Mouse (Mus musculus) E14TG2a.4 (cell line): ENCODE measurements at regions not wholly inside any gene's neighbourhood (a gene's known extent, or its start where the extent isn't known, plus 50 kb on each side); places are given as distances from the start of the nearest gene placed in this dataset.

ENCODE experiments used
- H3K27me3 ChIP-seq: 2 replicates; pipeline ENCODE4 v1.6.1; 2014; ENCODE audit warnings: low read length, control low read depth; ENCODE audit not compliant: insufficient read depth
- H3K36me3 ChIP-seq: 2 replicates; pipeline ENCODE4 v1.6.1; 2014; ENCODE audit warnings: low read length, control low read depth; ENCODE audit not compliant: insufficient read depth
- H3K4me1 ChIP-seq: replicated peaks from 2 replicates; pipeline ENCODE4 v1.6.1; 2014; ENCODE audit warnings: low read depth, low read length, control low read depth
- H3K4me3 ChIP-seq: replicated peaks from 2 replicates; pipeline ENCODE4 v1.5.1; 2014; ENCODE audit warnings: mild to moderate bottlenecking, low read length
- H3K9me3 ChIP-seq: 2 replicates; pipeline ENCODE4 v1.6.1; 2014; ENCODE audit warnings: low read length, control low read depth
- CTCF ChIP-seq: conservative IDR thresholded peaks from 2 replicates; pipeline ENCODE4 v1.5.1; 2014; ENCODE audit warnings: low read length
- NANOG ChIP-seq: IDR thresholded peaks from 2 replicates; pipeline ENCODE4 v1.6.1; 2014; ENCODE audit warnings: borderline replicate concordance, low read length, mixed read lengths
- POU5F1 ChIP-seq: IDR thresholded peaks from 2 replicates; pipeline ENCODE4 v1.6.1; 2014; ENCODE audit warnings: low read length, borderline replicate concordance

DNA sequence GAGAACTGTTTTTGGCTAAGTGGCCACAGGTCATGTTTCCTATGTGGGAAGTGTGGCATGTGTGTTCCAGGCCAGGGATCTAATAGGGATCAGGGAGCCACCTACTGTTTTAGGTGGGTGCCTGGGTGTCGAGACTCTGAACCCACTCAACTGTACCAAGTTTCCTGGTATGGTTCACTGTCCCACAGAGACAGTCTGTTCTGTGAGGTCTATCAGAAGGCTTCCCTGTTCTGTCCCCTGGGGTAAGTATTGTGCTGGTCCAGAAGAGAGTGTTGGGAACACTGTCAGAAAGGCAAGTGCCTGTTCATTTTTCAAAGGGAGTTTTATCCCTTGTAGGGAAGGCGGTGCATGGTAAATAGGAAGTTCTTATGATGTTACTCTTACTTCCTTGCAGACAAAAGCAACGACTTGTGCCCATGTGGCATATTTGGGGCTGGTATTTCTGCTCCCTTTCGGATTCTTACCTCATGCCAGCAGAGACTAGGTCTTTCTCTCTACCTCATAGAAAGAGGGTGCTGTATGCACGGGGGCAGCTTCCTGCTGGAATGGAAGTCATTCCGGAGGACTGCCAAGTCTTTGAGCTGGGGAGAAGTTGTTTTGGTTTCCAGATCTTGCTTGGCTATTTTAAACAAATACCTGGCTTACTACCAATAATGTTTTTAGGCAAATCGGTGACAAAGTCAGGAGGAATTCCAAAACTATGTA is 377.7 kb upstream of the Mmadhc start:
- Histone ChIP-seq H3K9me3 (no peaks in the 10 kb centered on the region), H3K36me3 (no peaks in the 10 kb centered on the region), H3K4me3 (no peak overlapping the region), H3K27me3 (no peaks in the 10 kb centered on the region), H3K4me1 (no peaks in the 10 kb centered on the region)
- TF ChIP-seq NANOG (no peak), CTCF (no peak), POU5F1 (no peak)

DNA sequence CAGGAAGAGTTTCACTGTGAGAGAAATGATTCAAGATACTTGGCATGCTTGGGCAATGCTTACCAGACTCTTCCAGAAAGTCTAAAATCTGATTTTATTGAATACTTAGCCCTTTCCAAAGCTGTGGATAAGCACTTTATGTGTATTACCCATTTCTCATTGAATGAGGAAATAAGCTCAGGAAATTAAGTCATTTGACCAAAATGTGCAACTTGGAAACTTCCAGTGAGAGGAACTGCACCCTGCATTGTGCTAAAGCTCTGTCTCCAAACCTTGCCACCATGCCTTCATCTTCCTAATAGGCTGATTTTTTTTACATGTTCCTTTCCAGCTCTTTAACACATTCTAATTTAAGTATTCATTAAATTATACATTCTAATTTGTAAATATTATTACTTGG is 372.7 kb upstream of the Mmadhc start:
- no peak for TF ChIP-seq POU5F1
- TF ChIP-seq CTCF, result no peak
- no peak for TF ChIP-seq NANOG
- H3K9me3 ChIP-seq, result no peaks in the 10 kb centered on the region
- no peak overlapping the region for H3K4me3 ChIP-seq

DNA sequence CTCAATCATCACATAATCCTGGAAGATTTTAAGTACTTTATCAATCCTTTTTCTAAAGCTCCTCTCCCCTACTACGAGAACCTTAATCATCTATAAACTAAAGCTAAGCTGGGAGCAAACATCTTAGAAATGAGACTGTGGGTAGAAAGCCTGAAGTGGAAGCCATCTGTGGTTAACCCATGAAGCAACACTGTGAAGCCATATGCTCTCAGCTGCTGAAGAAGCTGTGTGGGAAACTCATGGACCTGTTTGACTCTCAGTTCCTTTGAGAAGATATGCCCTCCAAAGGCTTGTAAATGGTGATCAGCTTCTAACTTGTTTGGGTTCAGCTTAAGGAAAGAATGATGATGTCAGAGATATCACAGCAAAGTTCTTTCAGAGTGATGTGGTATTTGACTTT is 372.2 kb upstream of the Mmadhc start:
- H3K36me3 ChIP-seq, result no peaks in the 10 kb centered on the region
- no peak overlapping the region for H3K4me3 ChIP-seq
- H3K9me3 ChIP-seq, result no peaks in the 10 kb centered on the region
- H3K27me3 ChIP-seq, result no peaks in the 10 kb centered on the region
- TF ChIP-seq NANOG (no peak), POU5F1 (no peak), CTCF (no peak)
- no peaks in the 10 kb centered on the region for H3K4me1 ChIP-seq

More for the DNA sequence above, 372.7 kb upstream of the Mmadhc start:
- no peaks in the 10 kb centered on the region for H3K4me1 ChIP-seq
- H3K27me3 ChIP-seq, result no peaks in the 10 kb centered on the region
- H3K36me3 ChIP-seq, result no peaks in the 10 kb centered on the region

DNA sequence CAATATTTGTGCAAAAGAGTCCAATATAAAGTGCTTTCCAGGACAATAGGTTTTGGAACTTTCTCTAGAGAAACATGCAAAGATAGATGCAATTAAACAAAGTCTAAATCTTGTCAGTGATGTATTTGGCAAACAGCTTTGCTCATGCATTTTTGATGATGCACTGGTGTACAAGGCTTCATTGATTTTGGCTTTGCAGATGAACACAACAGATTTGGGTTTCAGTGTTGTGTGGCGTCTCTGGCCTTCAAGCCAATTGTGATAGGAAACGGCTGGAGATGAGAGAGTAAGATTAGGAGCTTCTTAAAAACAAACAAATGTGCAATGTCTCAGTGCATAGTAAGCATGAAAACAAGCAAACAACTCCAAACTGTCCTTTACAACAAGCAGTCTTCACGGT is 370.6 kb upstream of the Mmadhc start:
- Histone ChIP-seq H3K9me3 (no peaks in the 10 kb centered on the region), H3K4me3 (no peak overlapping the region), H3K36me3 (no peaks in the 10 kb centered on the region), H3K27me3 (no peaks in the 10 kb centered on the region), H3K4me1 (no peaks in the 10 kb centered on the region)
- TF ChIP-seq CTCF (no peak), NANOG (no peak), POU5F1 (no peak)

DNA sequence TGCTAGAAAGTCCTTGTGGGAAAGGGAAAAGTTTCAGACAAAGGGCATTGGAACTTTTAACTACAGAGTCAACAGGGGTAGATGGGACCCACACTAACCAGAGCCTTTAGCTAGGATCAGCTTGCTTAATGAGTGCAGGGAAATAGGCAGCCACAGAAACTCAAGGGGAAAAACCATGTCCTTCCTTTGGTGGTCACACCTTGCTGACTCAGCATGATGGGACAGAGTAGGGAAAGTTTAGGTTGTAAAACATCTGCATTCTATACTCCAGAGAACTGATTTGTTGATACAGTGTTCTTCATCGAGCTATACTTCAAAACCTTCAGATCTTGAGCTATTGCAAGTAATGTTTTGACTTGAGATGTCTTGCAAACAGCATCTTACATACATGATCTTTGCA is 365.9 kb upstream of the Mmadhc start:
- H3K9me3 ChIP-seq, result no peaks in the 10 kb centered on the region
- TF ChIP-seq POU5F1, result no peak
- TF ChIP-seq NANOG, result no peak
- H3K27me3 ChIP-seq, result no peaks in the 10 kb centered on the region
- no peak overlapping the region for H3K4me3 ChIP-seq
- no peaks in the 10 kb centered on the region for H3K4me1 ChIP-seq
- H3K36me3 ChIP-seq, result no peaks in the 10 kb centered on the region

DNA sequence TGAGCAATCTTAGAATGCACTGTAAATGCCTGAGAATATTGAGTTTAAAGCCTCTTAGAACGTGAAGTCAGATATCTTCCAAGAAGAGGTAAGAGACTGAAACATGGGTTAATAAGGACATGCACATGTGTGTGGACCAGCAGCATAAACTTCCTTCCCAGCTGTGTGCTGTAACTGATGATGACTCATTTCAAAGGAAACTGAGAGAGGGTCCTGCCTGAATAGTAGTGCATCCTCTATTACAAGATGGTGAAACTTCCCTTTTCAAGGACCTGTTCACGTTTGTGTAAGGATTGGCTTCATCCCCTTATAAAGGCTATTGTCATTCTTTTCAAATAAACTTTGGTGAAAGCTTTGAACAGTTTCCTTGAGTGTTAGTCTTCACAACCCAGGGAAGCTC is 363.4 kb upstream of the Mmadhc start:
- H3K4me3 ChIP-seq, result no peak overlapping the region
- no peaks in the 10 kb centered on the region for H3K4me1 ChIP-seq
- H3K9me3 ChIP-seq, result no peaks in the 10 kb centered on the region
- no peak for TF ChIP-seq POU5F1
- TF ChIP-seq NANOG, result no peak
- TF ChIP-seq CTCF, result no peak
- H3K36me3 ChIP-seq, result no peaks in the 10 kb centered on the region
- no peaks in the 10 kb centered on the region for H3K27me3 ChIP-seq

DNA sequence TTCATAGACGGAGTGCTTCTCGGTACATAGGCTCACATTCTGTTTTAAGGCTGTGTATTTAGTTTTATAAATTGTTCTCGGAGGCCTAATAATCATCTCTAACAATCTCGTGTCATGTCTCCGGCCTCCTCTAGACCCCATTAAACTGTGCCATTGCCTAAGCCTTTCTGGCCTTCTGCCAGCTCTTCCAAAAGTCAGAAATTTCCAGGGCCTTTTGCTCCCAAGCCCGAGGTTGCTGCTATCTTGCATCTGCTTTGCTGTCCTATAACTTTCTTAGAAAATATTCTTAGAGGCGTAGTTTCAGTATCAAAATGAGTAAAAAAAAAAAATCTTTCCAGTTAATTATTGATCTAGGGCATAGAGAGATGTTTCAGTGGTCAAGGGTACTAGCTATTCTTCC is 361.2 kb upstream of the Mmadhc start:
- Histone ChIP-seq H3K4me1 (no peaks in the 10 kb centered on the region), H3K9me3 (no peaks in the 10 kb centered on the region), H3K27me3 (no peaks in the 10 kb centered on the region), H3K4me3 (no peak overlapping the region), H3K36me3 (no peaks in the 10 kb centered on the region)
- no peak for TF ChIP-seq POU5F1
- no peak for TF ChIP-seq CTCF
- no peak for TF ChIP-seq NANOG

GRCm38 (mm10) chr2:50656351-50656750 is 359.8 kb upstream of the Mmadhc start:
- TF ChIP-seq NANOG, result no peak
- no peak for TF ChIP-seq POU5F1
- no peak for TF ChIP-seq CTCF
- Histone ChIP-seq H3K4me1 (no peaks in the 10 kb centered on the region), H3K4me3 (no peak overlapping the region), H3K36me3 (no peaks in the 10 kb centered on the region), H3K9me3 (no peaks in the 10 kb centered on the region), H3K27me3 (no peaks in the 10 kb centered on the region)

DNA sequence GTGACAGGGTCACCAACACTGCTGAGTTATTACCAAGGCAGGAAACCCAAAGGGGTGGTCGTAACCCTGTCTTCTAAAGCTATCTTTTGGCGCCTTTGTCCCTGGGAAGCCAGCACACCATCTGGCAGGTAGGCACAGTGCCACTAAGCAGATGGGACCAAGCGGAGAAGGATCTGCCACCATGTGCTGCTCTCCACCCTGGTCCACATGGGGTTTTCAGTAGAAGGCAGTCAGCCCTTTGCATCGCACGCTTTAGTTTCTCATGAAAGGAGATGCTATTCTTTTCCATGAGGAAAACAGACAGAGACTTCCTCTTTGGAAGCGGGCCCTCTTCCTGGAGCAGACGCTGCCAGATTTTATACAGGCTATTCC is 358.3 kb upstream of the Mmadhc start:
- Histone ChIP-seq H3K27me3 (no peaks in the 10 kb centered on the region), H3K36me3 (no peaks in the 10 kb centered on the region), H3K9me3 (no peaks in the 10 kb centered on the region), H3K4me1 (no peaks in the 10 kb centered on the region), H3K4me3 (no peak overlapping the region)
- TF ChIP-seq CTCF (no peak), NANOG (no peak), POU5F1 (no peak)
